Mouse (Mus musculus) kidney, embryonic 16.5 days (tissue): ENCODE data around the gene Cbr2. TPM values are rescaled to one million over a fixed set of nuclear protein-coding genes. Genes with fewer than 3 reads are reported as not detected.

Experiments
- ATAC-seq: fragments of 200-750 bp; cut with Nextera tagmentation; 2 replicates; pipeline ENCODE4 v1.8.0; 2017; ENCODE audit warnings: moderate TSS enrichment; ENCODE audit not compliant: low FRiP score, low TSS enrichment
- H3K27ac ChIP-seq: fragments of 300-500 bp; sonication (generic); 2 replicates; pipeline ENCODE4 v1.5.1; 2014; ENCODE audit warnings: low read length
- H3K27me3 ChIP-seq: fragments of 300-500 bp; sonication (generic); 2 replicates; pipeline ENCODE4 v1.6.1; 2014; ENCODE audit warnings: low read length, control low read depth, mixed read lengths; ENCODE audit not compliant: insufficient read depth
- H3K36me3 ChIP-seq: fragments of 300-500 bp; sonication (generic); 2 replicates; pipeline ENCODE4 v1.6.1; 2014; ENCODE audit warnings: low read length, control low read depth, mixed read lengths; ENCODE audit not compliant: insufficient read depth
- H3K4me1 ChIP-seq: fragments of 300-500 bp; sonication (generic); 2 replicates; pipeline ENCODE4 v1.6.1; 2014; ENCODE audit warnings: low read length, control low read depth, mixed read lengths; ENCODE audit not compliant: insufficient read depth
- H3K4me2 ChIP-seq: fragments of 300-500 bp; sonication (generic); replicated peaks from 2 replicates; pipeline ENCODE4 v1.6.1; 2014; ENCODE audit warnings: low read depth, low read length
- H3K4me3 ChIP-seq: fragments of 300-500 bp; sonication (generic); 2 replicates; pipeline ENCODE4 v1.5.1; 2014; ENCODE audit warnings: mild to moderate bottlenecking, low read length
- H3K9ac ChIP-seq: fragments of 300-500 bp; sonication (generic); replicated peaks from 2 replicates; pipeline ENCODE4 v1.6.1; 2014; ENCODE audit warnings: low read length
- H3K9me3 ChIP-seq: fragments of 300-500 bp; sonication (generic); 2 replicates; pipeline ENCODE4 v1.6.1; 2016; ENCODE audit warnings: low read length, control low read depth
- WGBS: fragments of 180-500 bp; shearing (Covaris S2); extraction: QIAGEN DNeasy Blood & Tissue Kit; methylation state at CpG from one replicate; pipeline ENCODE4 v1.1.7; 2014; 5-methylcytosine and 5-hydroxymethylcytosine counted together
- polyA plus RNA-seq: library from polyadenylated mRNA; unstranded; fragments of >200 nt; fragmentation: Nextera tagmentation; extraction: Ambion mirVana; gene quantifications from 2 replicates; pipeline ENCODE4 v1.2.1, GENCODE M21; 2015

The Cbr2 gene
- polyA plus RNA-seq, 1 experiment from 2014 or later = 4.3 TPM

- 77% methylated on average over 20 of the region's 20 CpGs for WGBS
- Histone ChIP-seq H3K9ac (no peak overlapping the region), H3K4me3 (no peak overlapping the region), H3K9me3 (no peaks in the 10 kb centered on the region), H3K4me2 (no peak overlapping the region), H3K4me1 (0 out of 2 replicates have a peak, but pooled peaks cover 5% of the 10 kb centered on the region), H3K36me3 (peaks cover 36% of the 10 kb centered on the region), H3K27ac (no peak overlapping the region; the same call in 1 of the 2 replicates), H3K27me3 (no peaks in the 10 kb centered on the region)
- no peak for ATAC-seq
Measured at GRCm38 (mm10) chr11:120686650-120687272, 45.2 kb downstream of the Cbr2 start.

- H3K36me3 ChIP-seq = peaks cover 44% of the 10 kb centered on the region
- no peak for ATAC-seq
- WGBS = 96% methylated on average over 2 of the region's 2 CpGs
Measured at GRCm38 (mm10) chr11:120684660-120685059, 47.3 kb downstream of the Cbr2 start.

GRCm38 (mm10) chr11:120684086-120684485 is 47.8 kb downstream of the Cbr2 start:
- Histone ChIP-seq H3K9me3 (no peaks in the 10 kb centered on the region), H3K9ac (no peak overlapping the region), H3K4me2 (no peak overlapping the region), H3K4me3 (no peak overlapping the region), H3K27ac (no peak overlapping the region), H3K4me1 (0 out of 2 replicates have a peak, but pooled peaks cover 5% of the 10 kb centered on the region), H3K36me3 (peaks cover 41% of the 10 kb centered on the region), H3K27me3 (no peaks in the 10 kb centered on the region)
- ATAC-seq = no peak
- WGBS = 58% methylated on average over 2 of the region's 2 CpGs

More at GRCm38 (mm10) chr11:120684660-120685059, 47.3 kb downstream of the Cbr2 start:
- Histone ChIP-seq H3K4me1 (0 out of 2 replicates have a peak, but pooled peaks cover 5% of the 10 kb centered on the region), H3K9me3 (no peaks in the 10 kb centered on the region), H3K4me2 (no peak overlapping the region), H3K27me3 (no peaks in the 10 kb centered on the region), H3K27ac (no peak overlapping the region), H3K4me3 (no peak overlapping the region), H3K9ac (no peak overlapping the region)

- Histone ChIP-seq H3K27ac (no peak overlapping the region), H3K9ac (no peak overlapping the region), H3K4me3 (no peak overlapping the region), H3K4me1 (0 out of 2 replicates have a peak, but pooled peaks cover 5% of the 10 kb centered on the region), H3K9me3 (no peaks in the 10 kb centered on the region), H3K27me3 (no peaks in the 10 kb centered on the region), H3K36me3 (peaks cover 41% of the 10 kb centered on the region), H3K4me2 (no peak overlapping the region)
- ATAC-seq = no peak
- 92% methylated on average over 3 of the region's 3 CpGs for WGBS
Measured at GRCm38 (mm10) chr11:120683536-120683935, 48.4 kb downstream of the Cbr2 start.

GRCm38 (mm10) chr11:120682683-120683082 is 49.2 kb downstream of the Cbr2 start:
- Histone ChIP-seq H3K36me3 (peaks cover 42% of the 10 kb centered on the region), H3K4me3 (no peak overlapping the region), H3K9ac (no peak overlapping the region), H3K4me1 (0 out of 2 replicates have a peak, but pooled peaks cover 5% of the 10 kb centered on the region), H3K9me3 (no peaks in the 10 kb centered on the region), H3K27ac (no peak overlapping the region), H3K4me2 (no peak overlapping the region), H3K27me3 (no peaks in the 10 kb centered on the region)
- 97% methylated on average over 5 of the region's 5 CpGs for WGBS
- ATAC-seq = no peak

GRCm38 (mm10) chr11:120679909-120680308 is 52.0 kb downstream of the Cbr2 start:
- 87% methylated on average over 3 of the region's 3 CpGs for WGBS
- Histone ChIP-seq H3K4me3 (no peak overlapping the region), H3K36me3 (peaks cover 30% of the 10 kb centered on the region)

More at GRCm38 (mm10) chr11:120679909-120680308, 52.0 kb downstream of the Cbr2 start:
- no peak overlapping the region for H3K9ac ChIP-seq
- H3K4me1 ChIP-seq = no peaks in the 10 kb centered on the region
- no peak overlapping the region for H3K27ac ChIP-seq
- H3K27me3 ChIP-seq = no peaks in the 10 kb centered on the region
- H3K4me2 ChIP-seq = no peak overlapping the region
- H3K9me3 ChIP-seq = no peaks in the 10 kb centered on the region
- ATAC-seq = 0 out of 2 replicates have a peak, but pooled peaks have one; percentile 37

Other genes with a start within 250 kb of the Cbr2 start
- 176 and 177 TPM in 2 replicates for gene Mrpl12, start 247.5 kb downstream of the Cbr2 start, polyA plus RNA-seq
- 120 and 123 TPM in 2 replicates for gene Slc25a10, start 240.3 kb downstream of the Cbr2 start, polyA plus RNA-seq
- gene Gcgr, start 201.4 kb downstream of the Cbr2 start, polyA plus RNA-seq = 4.7 and 5.5 TPM in 2 replicates
- gene Mcrip1, start 182.4 kb downstream of the Cbr2 start, polyA plus RNA-seq = 218 and 232 TPM in 2 replicates
- 0.55 and 0.57 TPM in 2 replicates for gene Ppp1r27, start 181.0 kb downstream of the Cbr2 start, polyA plus RNA-seq
- gene P4hb, start 158.9 kb downstream of the Cbr2 start, polyA plus RNA-seq = 843 and 914 TPM in 2 replicates
- 696 and 712 TPM in 2 replicates for gene Arhgdia, start 150.5 kb downstream of the Cbr2 start, polyA plus RNA-seq
- 92.2 and 372 TPM in 2 replicates for gene Alyref, start 133.7 kb downstream of the Cbr2 start, polyA plus RNA-seq
- gene Anapc11, start 133.7 kb downstream of the Cbr2 start, polyA plus RNA-seq = 195 and 197 TPM in 2 replicates
- 27.7 and 33.8 TPM in 2 replicates for gene Npb, start 123.6 kb downstream of the Cbr2 start, polyA plus RNA-seq
- 164 and 174 TPM in 2 replicates for gene Pcyt2, start 114.2 kb downstream of the Cbr2 start, polyA plus RNA-seq
- 38.9 and 39.3 TPM in 2 replicates for gene Sirt7, start 106.9 kb downstream of the Cbr2 start, polyA plus RNA-seq
- 24.3 and 25.4 TPM in 2 replicates for gene Mafg, start 98.5 kb downstream of the Cbr2 start, polyA plus RNA-seq
- 26.8 and 27.3 TPM in 2 replicates for gene Pycr1, start 88.3 kb downstream of the Cbr2 start, polyA plus RNA-seq
- 0.51 and 0.73 TPM in 2 replicates for gene Myadml2, start 84.0 kb downstream of the Cbr2 start, polyA plus RNA-seq
- 4.8 and 5.9 TPM in 2 replicates for gene Notum, start 70.9 kb downstream of the Cbr2 start, polyA plus RNA-seq
- 146 TPM in 2 replicates for gene Aspscr1, start 59.1 kb downstream of the Cbr2 start, polyA plus RNA-seq
- gene Cenpx, start 18.4 kb downstream of the Cbr2 start, polyA plus RNA-seq = 151 TPM in 2 replicates
- 69.2 and 71.3 TPM in 2 replicates for gene Lrrc45, start 18.2 kb downstream of the Cbr2 start, polyA plus RNA-seq
- 32.5 and 38.7 TPM in 2 replicates for gene Rac3, start 10.6 kb downstream of the Cbr2 start, polyA plus RNA-seq
- gene Dcxr, start 4.8 kb downstream of the Cbr2 start, polyA plus RNA-seq = 49.4 and 56.5 TPM in 2 replicates
- gene Hmga1b, start 30.7 kb upstream of the Cbr2 start, polyA plus RNA-seq = 3.4 and 9.0 TPM in 2 replicates
- gene Rfng, start 52.1 kb upstream of the Cbr2 start, polyA plus RNA-seq = 44.0 and 46.9 TPM in 2 replicates
- 230 and 239 TPM in 2 replicates for gene Gps1, start 52.2 kb upstream of the Cbr2 start, polyA plus RNA-seq
- 89.9 and 91.0 TPM in 2 replicates for gene Dus1l, start 64.3 kb upstream of the Cbr2 start, polyA plus RNA-seq
- gene Fasn, start 92.4 kb upstream of the Cbr2 start, polyA plus RNA-seq = 50.0 and 50.4 TPM in 2 replicates
- gene Ccdc57, start 200.8 kb upstream of the Cbr2 start, polyA plus RNA-seq = 8.6 and 9.2 TPM in 2 replicates
- gene Slc16a3, start 216.4 kb upstream of the Cbr2 start, polyA plus RNA-seq = 63.5 and 66.4 TPM in 2 replicates